Mouse (Mus musculus) hindbrain, embryonic 16.5 days (tissue): ENCODE measurements at regions not wholly inside any gene's neighbourhood (a gene's known extent, or its start where the extent isn't known, plus 50 kb on each side); places are given as distances from the start of the nearest gene placed in this dataset.

Source experiments
- ATAC-seq: fragments of 200-750 bp; cut with Nextera tagmentation; 2 replicates; pipeline ENCODE4 v1.8.0; 2017; ENCODE audit warnings: moderate TSS enrichment, moderate library complexity
- H3K27ac ChIP-seq: fragments of 300-500 bp; sonication (generic); 2 replicates; pipeline ENCODE4 v1.5.1; 2014; ENCODE audit warnings: low read depth, mild to moderate bottlenecking, control low read depth, low read length, moderate library complexity
- H3K27me3 ChIP-seq: fragments of 300-500 bp; sonication (generic); replicated peaks from 2 replicates; pipeline ENCODE4 v1.6.1; 2014; ENCODE audit warnings: low read length; ENCODE audit not compliant: control insufficient read depth, insufficient read depth
- H3K36me3 ChIP-seq: fragments of 300-500 bp; sonication (generic); 2 replicates; pipeline ENCODE4 v1.6.1; 2014; ENCODE audit warnings: mild to moderate bottlenecking, low read length, moderate library complexity, mixed read lengths; ENCODE audit not compliant: control insufficient read depth, insufficient read depth
- H3K4me1 ChIP-seq: fragments of 300-500 bp; sonication (generic); 2 replicates; pipeline ENCODE4 v1.6.1; 2014; ENCODE audit warnings: low read depth, low read length; ENCODE audit not compliant: control insufficient read depth, insufficient read depth
- H3K4me2 ChIP-seq: fragments of 300-500 bp; sonication (generic); 2 replicates; pipeline ENCODE4 v1.6.1; 2014; ENCODE audit warnings: mild to moderate bottlenecking, low read length, control low read depth, moderate library complexity
- H3K4me3 ChIP-seq: fragments of 300-500 bp; sonication (generic); 2 replicates; pipeline ENCODE4 v1.5.1; 2014; ENCODE audit warnings: mild to moderate bottlenecking, low read length, control low read depth, moderate library complexity
- H3K9ac ChIP-seq: fragments of 300-500 bp; sonication (generic); 2 replicates; pipeline ENCODE4 v1.6.1; 2014; ENCODE audit warnings: low read depth, mild to moderate bottlenecking, control low read depth, low read length, moderate library complexity
- H3K9me3 ChIP-seq: fragments of 300-500 bp; sonication (generic); 2 replicates; pipeline ENCODE4 v1.6.1; 2014; ENCODE audit warnings: mild to moderate bottlenecking, low read length, moderate library complexity; ENCODE audit not compliant: control insufficient read depth
- WGBS: fragments of 180-500 bp; shearing (Covaris S2); extraction: QIAGEN DNeasy Blood & Tissue Kit; methylation state at CpG from one replicate; pipeline ENCODE4 v1.1.7; 2014; 5-methylcytosine and 5-hydroxymethylcytosine counted together

DNA sequence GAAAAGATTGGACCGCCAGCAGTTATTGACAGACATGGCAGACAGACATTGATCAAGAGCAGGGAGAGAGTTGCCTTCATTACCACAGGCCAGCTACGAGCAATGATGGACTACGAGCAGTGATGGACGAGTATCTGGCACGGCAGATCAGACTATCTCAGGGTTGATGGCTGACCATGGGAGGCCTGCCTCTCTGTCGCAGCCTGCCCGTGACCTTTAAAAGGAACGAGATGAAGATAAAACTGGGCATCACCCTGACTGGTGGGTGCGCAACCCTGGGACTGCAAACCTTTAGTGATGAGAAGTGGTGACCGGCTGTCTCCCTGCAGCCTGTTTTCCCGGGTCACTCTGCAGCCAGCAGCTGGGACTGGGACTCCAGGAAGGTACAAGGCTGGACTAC lies 80.3 kb upstream of the 1700021F07Rik start:
- 69% methylated on average over 11 of the region's 11 CpGs for WGBS
- no peaks in the 10 kb centered on the region for H3K9me3 ChIP-seq
- H3K27ac ChIP-seq = no peak overlapping the region
- H3K4me1 ChIP-seq = peaks cover 7% of the 10 kb centered on the region
- H3K4me3 ChIP-seq = no peak overlapping the region
- no peaks in the 10 kb centered on the region for H3K36me3 ChIP-seq
- no peak overlapping the region for H3K9ac ChIP-seq
- H3K27me3 ChIP-seq = no peaks in the 10 kb centered on the region
- peak; percentile 40; the same call in 1 of the 2 replicates for ATAC-seq
- no peak overlapping the region for H3K4me2 ChIP-seq

DNA sequence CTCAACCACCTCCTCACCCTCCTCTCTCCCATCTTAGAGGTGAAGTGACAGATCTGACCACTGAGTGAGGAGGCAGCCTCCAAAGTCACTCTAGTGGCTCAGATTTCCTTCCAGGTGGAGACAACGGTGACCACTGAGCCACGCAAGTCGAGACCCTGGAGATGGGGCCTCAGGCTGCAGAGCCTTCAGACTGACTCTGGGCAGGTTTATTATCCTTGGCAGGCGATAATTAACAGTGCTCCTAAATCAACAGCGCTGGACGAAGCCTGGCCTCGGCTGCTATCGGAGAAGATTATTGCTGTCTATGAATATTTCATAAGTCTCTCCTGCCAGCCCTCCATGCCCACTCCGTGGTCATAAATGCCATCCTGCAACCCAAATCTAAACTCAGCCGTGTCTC lies 79.1 kb upstream of the 1700021F07Rik start:
- H3K27ac ChIP-seq = no peak overlapping the region
- H3K27me3 ChIP-seq = no peaks in the 10 kb centered on the region
- 41% methylated on average over 10 of the region's 10 CpGs for WGBS
- H3K4me2 ChIP-seq = no peak overlapping the region
- no peaks in the 10 kb centered on the region for H3K36me3 ChIP-seq
- no peaks in the 10 kb centered on the region for H3K9me3 ChIP-seq
- H3K9ac ChIP-seq = no peak overlapping the region
- no peak overlapping the region for H3K4me3 ChIP-seq
- H3K4me1 ChIP-seq = peaks cover 7% of the 10 kb centered on the region
- ATAC-seq = no peak

DNA sequence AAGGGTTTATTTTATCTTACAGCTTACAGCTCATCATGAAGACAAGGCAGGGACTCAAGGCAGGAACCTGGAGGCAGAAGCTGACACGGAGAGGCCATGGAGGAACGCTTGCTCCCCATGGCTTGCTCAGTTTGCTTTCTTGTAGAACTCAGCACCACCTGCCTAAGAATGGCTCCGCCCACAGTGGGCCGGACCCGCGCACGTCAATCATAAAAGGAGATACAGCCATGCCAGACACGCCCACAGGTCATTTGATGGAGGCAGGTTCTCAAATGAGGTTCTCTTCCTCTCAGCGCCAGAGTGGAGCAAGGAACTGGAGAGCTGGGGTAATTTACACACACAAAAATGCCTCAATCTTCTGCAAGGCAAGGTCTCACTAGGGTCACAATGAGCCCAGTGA lies 78.0 kb upstream of the 1700021F07Rik start:
- ATAC-seq = no peak
- no peak overlapping the region for H3K4me3 ChIP-seq
- H3K9ac ChIP-seq = no peak overlapping the region
- no peak overlapping the region for H3K4me2 ChIP-seq
- no peak overlapping the region for H3K27ac ChIP-seq
- peaks cover 7% of the 10 kb centered on the region for H3K4me1 ChIP-seq
- H3K27me3 ChIP-seq = no peaks in the 10 kb centered on the region
- no peaks in the 10 kb centered on the region for H3K9me3 ChIP-seq
- H3K36me3 ChIP-seq = no peaks in the 10 kb centered on the region
- WGBS = 87% methylated on average over 9 of the region's 9 CpGs

DNA sequence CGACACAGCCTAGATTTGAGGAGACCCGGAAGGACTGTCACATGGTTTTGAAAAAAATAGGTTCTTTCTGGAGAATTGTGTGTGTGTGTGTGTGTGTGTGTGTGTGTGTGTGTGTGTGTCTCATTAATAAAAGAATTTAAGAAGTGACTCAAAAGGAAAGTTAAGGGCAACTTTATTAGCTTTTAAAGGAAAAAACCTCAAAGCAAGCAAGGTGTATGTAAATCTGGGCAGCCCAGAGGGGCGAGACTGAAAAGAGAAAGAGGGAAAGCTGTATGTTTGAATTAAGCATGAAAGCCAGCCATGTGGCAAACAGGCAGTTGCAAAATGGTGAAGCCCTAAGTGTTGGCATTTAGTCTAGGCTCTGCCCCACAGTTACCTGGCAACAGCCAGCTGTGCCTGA lies 77.3 kb upstream of the 1700021F07Rik start:
- no peak overlapping the region for H3K4me3 ChIP-seq
- no peak for ATAC-seq
- H3K27ac ChIP-seq = no peak overlapping the region
- peaks cover 7% of the 10 kb centered on the region for H3K4me1 ChIP-seq
- no peaks in the 10 kb centered on the region for H3K27me3 ChIP-seq
- H3K4me2 ChIP-seq = no peak overlapping the region
- H3K9me3 ChIP-seq = no peaks in the 10 kb centered on the region
- H3K9ac ChIP-seq = no peak overlapping the region
- 69% methylated on average over 3 of the region's 3 CpGs for WGBS
- no peaks in the 10 kb centered on the region for H3K36me3 ChIP-seq

DNA sequence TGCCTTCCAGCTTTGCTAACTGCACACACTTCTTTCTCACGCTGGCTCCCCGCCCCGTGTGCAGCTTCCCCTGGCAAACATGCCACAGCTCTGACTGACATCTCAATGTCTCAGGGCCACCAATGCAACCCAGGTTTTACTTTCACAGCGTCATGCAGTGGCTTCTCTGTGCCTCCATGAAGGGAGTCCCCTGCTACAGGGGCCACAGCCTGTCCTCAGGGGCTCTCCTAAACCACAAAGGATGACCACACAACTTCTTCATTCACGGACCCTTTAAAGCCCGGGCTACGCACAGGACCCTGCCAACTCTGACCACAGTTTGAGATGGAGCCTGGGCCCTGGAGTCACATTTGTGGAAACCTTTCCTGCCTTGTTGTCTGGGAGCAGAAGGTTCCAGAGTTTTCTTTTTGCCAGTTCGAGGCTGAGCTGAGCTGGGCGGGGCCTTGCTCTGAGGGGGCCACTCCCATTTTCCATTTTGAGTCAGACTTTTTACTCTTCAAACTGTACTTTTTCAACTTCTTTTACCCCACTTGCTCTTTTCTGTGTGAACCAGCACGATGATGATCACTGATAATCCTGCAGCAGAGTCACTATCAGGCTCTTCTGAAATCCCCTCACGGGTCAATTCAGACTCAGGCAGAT lies 73.7 kb upstream of the 1700021F07Rik start:
- Histone ChIP-seq H3K4me3 (no peak overlapping the region), H3K4me1 (no peaks in the 10 kb centered on the region; the same call in 1 of the 2 replicates), H3K4me2 (no peak overlapping the region), H3K36me3 (no peaks in the 10 kb centered on the region), H3K27me3 (no peaks in the 10 kb centered on the region), H3K9ac (no peak overlapping the region), H3K27ac (no peak overlapping the region), H3K9me3 (no peaks in the 10 kb centered on the region)
- WGBS = 93% methylated on average over 11 of the region's 11 CpGs
- no peak for ATAC-seq

DNA sequence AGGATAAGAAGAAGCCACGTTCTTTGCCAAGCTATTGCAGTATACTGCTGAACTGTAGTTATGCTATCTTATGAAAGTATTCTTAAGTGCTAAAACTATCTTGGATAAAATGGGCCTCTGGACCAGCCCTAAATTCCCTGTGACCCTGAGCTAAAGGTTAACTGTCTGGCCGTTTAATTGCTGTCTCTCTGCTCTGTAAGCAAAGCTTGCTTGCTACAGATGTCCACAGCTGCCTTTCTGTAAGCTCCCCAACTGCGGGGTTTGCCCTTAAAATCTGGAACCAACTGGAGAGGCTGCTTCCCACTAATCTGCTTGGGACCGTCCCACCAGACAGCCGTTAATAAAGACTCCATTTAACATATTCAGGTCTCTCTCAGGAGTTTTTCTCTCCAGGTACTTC lies 73.2 kb upstream of the 1700021F07Rik start:
- Histone ChIP-seq H3K4me1 (no peaks in the 10 kb centered on the region), H3K27ac (no peak overlapping the region), H3K27me3 (no peaks in the 10 kb centered on the region), H3K4me2 (no peak overlapping the region), H3K9ac (no peak overlapping the region), H3K9me3 (no peaks in the 10 kb centered on the region), H3K4me3 (no peak overlapping the region), H3K36me3 (no peaks in the 10 kb centered on the region)
- ATAC-seq = no peak
- 79% methylated on average over 5 of the region's 5 CpGs for WGBS

DNA sequence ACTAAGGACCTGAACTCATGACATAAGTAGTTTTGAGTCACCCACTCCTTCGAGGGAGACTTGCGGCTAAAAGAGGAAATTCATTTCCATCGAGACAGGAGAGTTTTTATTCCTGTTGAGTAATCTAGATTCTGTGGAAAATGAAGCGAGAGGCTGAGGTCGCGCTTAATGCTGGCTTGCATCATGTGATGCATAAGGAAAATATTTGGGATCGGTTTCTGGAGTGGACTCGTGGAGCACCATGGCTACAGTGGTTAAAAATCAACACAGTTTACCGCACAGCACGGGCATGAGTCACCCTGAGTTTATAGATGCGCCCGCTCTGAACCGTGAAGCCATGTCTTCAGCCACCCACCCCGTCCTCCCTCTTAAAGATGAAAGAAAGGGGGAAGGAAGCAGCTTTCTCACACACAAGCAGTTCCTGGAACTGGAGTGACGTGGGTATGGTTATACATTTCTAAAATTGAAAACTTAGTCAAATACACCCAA lies 70.3 kb upstream of the 1700021F07Rik start:
- H3K27ac ChIP-seq = no peak overlapping the region
- no peaks in the 10 kb centered on the region for H3K9me3 ChIP-seq
- H3K36me3 ChIP-seq = no peaks in the 10 kb centered on the region
- H3K4me2 ChIP-seq = no peak overlapping the region
- 85% methylated on average over 15 of the region's 15 CpGs for WGBS
- no peaks in the 10 kb centered on the region for H3K27me3 ChIP-seq
- no peak for ATAC-seq
- H3K9ac ChIP-seq = no peak overlapping the region
- H3K4me1 ChIP-seq = no peaks in the 10 kb centered on the region
- H3K4me3 ChIP-seq = no peak overlapping the region

DNA sequence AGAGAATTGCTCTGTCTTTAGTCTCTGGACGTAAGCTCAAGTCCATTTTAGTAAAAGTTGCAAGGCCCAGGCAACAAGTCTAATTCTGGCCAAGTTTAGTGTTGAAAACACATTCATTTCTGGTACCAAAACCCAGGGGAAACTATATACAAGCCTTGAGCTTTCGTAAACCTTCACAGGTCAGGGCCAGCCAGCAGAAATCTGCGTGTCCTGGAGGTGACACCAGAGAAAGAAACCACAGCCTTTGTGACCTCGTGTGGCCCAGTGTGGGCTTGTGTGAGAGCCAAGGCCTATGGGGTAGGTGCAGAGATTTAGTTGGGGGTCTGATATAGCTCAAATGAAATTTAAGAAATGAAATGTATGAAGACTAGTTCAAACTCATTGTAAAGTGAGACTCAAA lies 69.6 kb upstream of the 1700021F07Rik start:
- no peak overlapping the region for H3K4me3 ChIP-seq
- no peak overlapping the region for H3K27ac ChIP-seq
- H3K36me3 ChIP-seq = no peaks in the 10 kb centered on the region
- no peak for ATAC-seq
- H3K27me3 ChIP-seq = no peaks in the 10 kb centered on the region
- H3K9me3 ChIP-seq = no peaks in the 10 kb centered on the region
- no peak overlapping the region for H3K4me2 ChIP-seq
- WGBS = 88% methylated on average over 4 of the region's 4 CpGs
- no peak overlapping the region for H3K9ac ChIP-seq
- no peaks in the 10 kb centered on the region for H3K4me1 ChIP-seq

DNA sequence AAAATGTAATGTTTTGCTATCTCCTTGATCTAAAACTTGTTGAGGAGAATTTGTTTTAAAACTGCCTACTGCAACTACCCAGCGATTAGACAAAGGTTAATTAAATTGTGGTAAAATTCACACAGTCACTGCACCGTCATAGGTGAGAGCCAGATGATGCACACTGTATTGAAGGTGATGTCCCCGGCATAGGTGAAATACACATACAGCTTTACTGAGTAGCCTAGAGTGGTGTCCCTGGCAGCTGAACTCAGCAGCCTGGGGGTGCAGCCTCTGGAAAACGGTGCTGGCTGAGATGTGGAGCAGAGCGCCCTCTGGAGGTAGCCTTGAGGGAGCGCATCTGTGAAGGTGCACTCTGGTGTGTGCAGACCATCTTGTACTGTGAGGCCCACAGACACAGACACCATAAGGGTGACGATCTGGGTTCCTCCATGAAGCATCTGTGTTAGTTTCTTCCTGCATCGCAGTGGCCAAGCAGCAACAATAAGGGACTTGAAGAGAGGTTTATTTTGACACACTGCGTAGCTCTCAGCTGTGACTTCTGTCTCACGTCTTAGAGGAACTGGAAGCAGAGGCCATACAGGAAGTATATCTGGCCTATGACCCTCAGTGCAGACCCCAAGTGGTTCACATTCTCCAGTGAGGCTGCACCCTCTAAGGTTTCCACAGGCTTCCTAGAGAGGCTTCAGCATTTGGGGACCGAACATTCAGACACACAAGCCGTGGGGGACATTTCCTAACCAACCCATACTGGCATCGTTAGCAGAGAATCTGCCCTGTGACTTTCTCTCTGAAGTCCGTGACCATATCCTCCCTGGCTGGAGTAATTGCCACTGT lies 68.6 kb upstream of the 1700021F07Rik start:
- Histone ChIP-seq H3K36me3 (no peaks in the 10 kb centered on the region), H3K4me1 (no peaks in the 10 kb centered on the region), H3K27ac (no peak overlapping the region), H3K4me2 (no peak overlapping the region), H3K27me3 (no peaks in the 10 kb centered on the region), H3K4me3 (no peak overlapping the region), H3K9me3 (no peaks in the 10 kb centered on the region), H3K9ac (no peak overlapping the region)
- no peak for ATAC-seq
- 66% methylated on average over 14 of the region's 14 CpGs for WGBS
